Mouse (Mus musculus): ENCODE data around the gene Ccr7. TPM values are rescaled to one million over a fixed set of nuclear protein-coding genes. Genes with fewer than 3 reads are reported as not detected.

The Ccr7 gene
- not detected in 2 replicates for polyA plus RNA-seq (2012; rRNA removed)

GRCm38 (mm10) chr11:99154987-99155641, at the start of gene Ccr7:
TSS of gene Ccr7 (minus strand) at chr11:99155077.

Other genes with a start within 250 kb of the Ccr7 start
- gene Cdc6, start 247.3 kb downstream of the Ccr7 start, polyA plus RNA-seq (2012; rRNA removed) = 1.8 and 2.7 TPM in 2 replicates
- 7.2 and 8.4 TPM in 2 replicates for gene Rara, start 227.3 kb downstream of the Ccr7 start, polyA plus RNA-seq (2012; rRNA removed)
- 3.7 TPM in 2 replicates for gene Gjd3, start 172.1 kb downstream of the Ccr7 start, polyA plus RNA-seq (2012; rRNA removed)
- 25.3 and 26.9 TPM in 2 replicates for gene Top2a, start 130.9 kb downstream of the Ccr7 start, polyA plus RNA-seq (2012; rRNA removed)
- gene Igfbp4, start 113.8 kb downstream of the Ccr7 start, polyA plus RNA-seq (2012; rRNA removed) = 93.6 and 104 TPM in 2 replicates
- 0.08 and 0.09 TPM in 2 replicates for gene Tns4, start 65.8 kb downstream of the Ccr7 start, polyA plus RNA-seq (2012; rRNA removed)
- 166 and 184 TPM in 2 replicates for gene Smarce1, start 75.9 kb upstream of the Ccr7 start, polyA plus RNA-seq (2012; rRNA removed)
- 3.9 and 4.4 TPM in 2 replicates for gene Krt222, start 89.0 kb upstream of the Ccr7 start, polyA plus RNA-seq (2012; rRNA removed)
- gene Krt24, start 130.2 kb upstream of the Ccr7 start, polyA plus RNA-seq (2012; rRNA removed) = 0.07 TPM in 1 of 2 replicates, not detected in the other
- gene Krt25, start 167.9 kb upstream of the Ccr7 start, polyA plus RNA-seq (2012; rRNA removed) = 0.05 and 0.13 TPM in 2 replicates
- 0.12 and 0.19 TPM in 2 replicates for gene Krt26, start 182.9 kb upstream of the Ccr7 start, polyA plus RNA-seq (2012; rRNA removed)
- 0.06 and 0.08 TPM in 2 replicates for gene Krt27, start 196.0 kb upstream of the Ccr7 start, polyA plus RNA-seq (2012; rRNA removed)
- 0.28 and 0.29 TPM in 2 replicates for gene Krt28, start 219.8 kb upstream of the Ccr7 start, polyA plus RNA-seq (2012; rRNA removed)
- 12.8 and 13.8 TPM in 2 replicates for gene Krt10, start 234.3 kb upstream of the Ccr7 start, polyA plus RNA-seq (2012; rRNA removed)